Mouse (Mus musculus): ENCODE data around the gene Ankdd1a.

DNA sequence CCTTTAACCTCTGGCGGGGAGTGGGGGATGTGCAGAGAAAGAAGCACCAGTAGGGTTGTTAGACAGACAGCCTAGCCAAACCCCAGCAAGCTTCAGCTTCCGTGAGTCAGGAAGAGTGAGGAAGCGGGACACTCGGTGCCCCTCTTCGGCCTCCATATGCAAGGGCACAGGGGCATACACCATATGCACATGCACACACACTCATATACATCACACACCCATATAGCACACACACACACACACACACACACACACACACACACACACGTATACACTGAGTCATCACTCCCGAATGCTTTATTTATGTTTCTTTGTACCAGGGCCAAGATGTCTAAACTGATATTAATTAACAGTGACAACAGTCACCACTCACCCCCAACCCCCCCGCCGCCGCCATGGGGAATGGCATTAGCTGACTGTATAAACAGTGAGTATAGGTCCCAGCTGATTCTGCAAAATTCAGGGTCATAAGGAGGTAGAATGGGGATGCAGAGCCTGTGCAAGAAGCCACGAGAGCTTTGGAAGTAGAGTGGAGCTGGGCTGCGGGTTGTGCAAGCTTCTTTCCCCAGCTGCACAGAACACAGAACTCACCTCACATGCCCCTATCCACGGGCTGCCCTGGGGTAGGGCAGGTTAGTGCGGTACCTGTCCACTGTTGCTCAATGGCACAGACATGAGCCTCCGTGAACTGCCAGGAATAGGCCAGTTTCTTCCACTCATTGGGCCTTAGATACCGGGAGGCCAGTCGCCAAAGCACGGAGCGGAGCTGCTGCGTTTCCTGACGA lies 17.1 kb downstream of the Ankdd1a start:
- TF ChIP-seq E2F4 (IDR thresholded peaks at IDR 0.05; ENCODE audit: insufficient replicate concordance, low read depth, low read length) (no peak), JUND (conservative IDR thresholded peaks at IDR 0.05; ENCODE audit: low read depth, low read length) (no peak), ZNF384 (IDR thresholded peaks at IDR 0.05; ENCODE audit: low read depth, low read length) (no peak), RCOR1 (conservative IDR thresholded peaks at IDR 0.05; ENCODE audit: low read depth, low read length) (no peak), CTCF (conservative IDR thresholded peaks at IDR 0.05 in 1 of 2, IDR thresholded peaks at IDR 0.05 in 1 of 2; ENCODE audit: low read depth in 2 of 2, low read length in 2 of 2) (no peak), KAT2A (IDR thresholded peaks at IDR 0.05; ENCODE audit: insufficient replicate concordance, low read length) (no peak), POLR2A (IDR thresholded peaks at IDR 0.05; ENCODE audit: low read depth, low read length) (no peak), RAD21 (IDR thresholded peaks at IDR 0.05; ENCODE audit: low read depth, low read length) (no peak)

Data from CH12.LX (cell line).